Mouse (Mus musculus) G1E (cell line): ENCODE data around the gene Prkaca. TPM values are rescaled to one million over a fixed set of nuclear protein-coding genes. Genes with fewer than 3 reads are reported as not detected.

Experiments used
- ATAC-seq: 2 replicates; pipeline ENCODE4 v1.8.0; 2016; ENCODE audit warnings: mild to moderate bottlenecking; ENCODE audit not compliant: insufficient number of reproducible peaks, poor library complexity, low FRiP score, severe bottlenecking; ENCODE audit errors: extremely low read depth
- DNase-seq: peaks from one replicate; pipeline ENCODE4 v3.0.0; 2012; ENCODE audit warnings: low spot score
- H3K27me3 ChIP-seq: 2 replicates; pipeline ENCODE4 v1.6.1; 2012; ENCODE audit warnings: mild to moderate bottlenecking, low read length, inconsistent platforms; ENCODE audit not compliant: insufficient read depth
- H3K36me3 ChIP-seq: replicated peaks from 2 replicates; pipeline ENCODE3; 2012; ENCODE audit warnings: mild to moderate bottlenecking, inconsistent platforms
- H3K4me1 ChIP-seq: 2 replicates; pipeline ENCODE4 v1.6.1; 2012; ENCODE audit warnings: low read depth, low read length, inconsistent platforms, mixed read lengths; ENCODE audit not compliant: insufficient read depth
- H3K4me3 ChIP-seq: 2 replicates; pipeline ENCODE4 v1.5.1; 2012; ENCODE audit warnings: low read depth, mild to moderate bottlenecking, inconsistent platforms, low read length, moderate library complexity, mixed read lengths
- H3K9me3 ChIP-seq: replicated peaks from 2 replicates; pipeline ENCODE4 v1.6.1; 2012; ENCODE audit warnings: inconsistent platforms
- CTCF ChIP-seq: IDR thresholded peaks from 2 replicates; pipeline ENCODE4 v1.5.1; 2012; ENCODE audit warnings: low read depth, low read length, inconsistent platforms, mixed read lengths
- GATA1 ChIP-seq: IDR thresholded peaks from 2 replicates; pipeline ENCODE4 v1.6.1; 2012; ENCODE audit warnings: borderline replicate concordance, low read length, inconsistent platforms, mixed read lengths
- GATA2 ChIP-seq: IDR thresholded peaks from 2 replicates; pipeline ENCODE4 v1.6.1; 2012; ENCODE audit warnings: low read depth, low read length, inconsistent platforms, borderline replicate concordance
- POLR2AphosphoS5 ChIP-seq: IDR thresholded peaks from 2 replicates; pipeline ENCODE4 v1.6.1; 2012; ENCODE audit warnings: low read depth, low read length, inconsistent platforms; ENCODE audit not compliant: insufficient replicate concordance
- TAL1 ChIP-seq: conservative IDR thresholded peaks from 2 replicates; pipeline ENCODE4 v1.6.1; 2012; ENCODE audit warnings: low read depth, low read length, inconsistent platforms, mixed read lengths
- polyA plus RNA-seq: library from polyadenylated mRNA; stranded (reverse); fragments of >175 nt; gene quantifications from 2 replicates; pipeline ENCODE4 v1.2.3, GENCODE M21; 2012
- total RNA-seq, 2 experiments: library from RNA; stranded (forward) in 1 of 2; stranded (reverse) in 1 of 2; fragments of 200-1000 nt in 1 of 2; fragments of >200 nt in 1 of 2; fragmentation: Nextera tagmentation in 1 of 2; gene quantifications; 2 replicates each; pipeline ENCODE4 v1.2.3; 2014 to 2017

Gene Prkaca
- total and polyA plus RNA-seq, 3 experiments = 32.2 to 99.3 (median 46.9) TPM

DNA sequence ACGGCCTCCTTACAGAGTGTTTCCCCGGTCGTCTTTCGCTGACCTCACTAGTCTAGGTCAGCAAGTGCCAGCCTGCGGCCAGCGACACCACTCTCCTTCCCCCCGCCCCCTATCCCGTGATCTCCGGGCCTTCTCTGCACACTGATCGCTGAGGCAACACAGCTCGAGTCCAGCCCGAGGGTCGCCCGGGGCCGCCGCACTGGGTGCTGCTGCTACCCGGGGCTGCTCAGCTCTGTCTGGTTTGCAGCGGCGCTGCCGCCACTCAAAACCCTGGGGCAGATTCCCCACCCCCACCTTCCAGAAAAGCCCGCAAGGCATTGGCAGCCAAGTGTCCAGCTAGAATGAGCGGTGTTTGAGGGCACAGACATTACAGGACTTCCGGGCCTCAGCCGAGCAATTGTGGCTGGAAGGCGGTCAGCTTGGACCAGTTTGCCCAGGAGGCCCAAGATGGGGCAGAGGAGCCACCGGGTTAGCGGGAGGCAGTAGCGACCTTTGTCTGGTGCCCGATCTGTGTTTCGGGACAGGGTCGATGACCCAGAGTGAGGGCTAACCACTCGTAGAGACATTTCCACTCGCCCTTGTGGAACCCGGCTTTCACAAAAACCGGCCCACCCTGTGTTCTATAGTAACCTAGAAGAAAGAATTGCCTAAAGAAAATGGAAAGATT lies 39.8 kb downstream of the Prkaca start:
- no peak overlapping the region for H3K4me3 ChIP-seq
- H3K36me3 ChIP-seq = no peaks in the 10 kb centered on the region
- H3K9me3 ChIP-seq = peaks cover 27% of the 10 kb centered on the region
- H3K27me3 ChIP-seq = peaks cover 30% of the 10 kb centered on the region
- H3K4me1 ChIP-seq = no peaks in the 10 kb centered on the region
- TF ChIP-seq GATA2 (no peak), TAL1 (no peak), CTCF (no peak), GATA1 (no peak), POLR2AphosphoS5 (no peak)
- ATAC-seq (no peak), DNase-seq (no peak)

- Histone ChIP-seq H3K36me3 (no peaks in the 10 kb centered on the region), H3K4me1 (no peaks in the 10 kb centered on the region), H3K4me3 (no peak overlapping the region), H3K27me3 (peaks cover 23% of the 10 kb centered on the region), H3K9me3 (peaks cover 23% of the 10 kb centered on the region)
- TF ChIP-seq TAL1 = no peak
- no peak for DNase-seq
- no peak for ATAC-seq
Measured at GRCm38 (mm10) chr8:84015833-84016232, 43.0 kb downstream of the Prkaca start.

DNA sequence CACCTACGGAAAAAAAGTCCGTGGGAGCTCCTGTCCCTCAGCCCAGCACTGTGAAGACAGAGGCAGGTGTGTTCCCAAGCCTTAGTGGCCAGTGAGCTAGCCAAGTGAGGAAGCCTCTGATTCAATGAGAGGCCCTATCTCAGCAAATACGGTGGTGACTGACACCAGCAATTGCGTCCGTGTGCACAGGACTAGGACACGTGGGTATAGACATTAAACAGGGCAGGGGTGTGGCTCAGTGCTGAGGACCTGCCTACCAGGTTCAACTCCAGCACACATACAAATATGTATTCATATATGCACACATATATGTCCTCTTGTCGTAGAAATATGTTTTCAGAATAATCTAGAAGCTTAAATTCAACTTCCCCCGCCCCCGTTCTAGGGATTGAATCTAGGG lies 46.9 kb downstream of the Prkaca start:
- H3K4me3 ChIP-seq = no peak overlapping the region
- ATAC-seq (no peak), DNase-seq (no peak)
- no peaks in the 10 kb centered on the region for H3K36me3 ChIP-seq
- H3K27me3 ChIP-seq = peaks cover 23% of the 10 kb centered on the region
- H3K4me1 ChIP-seq = no peaks in the 10 kb centered on the region
- no peak for TF ChIP-seq TAL1
- TF ChIP-seq CTCF = no peak
- no peak for TF ChIP-seq GATA2
- no peak for TF ChIP-seq POLR2AphosphoS5
- no peak for TF ChIP-seq GATA1
- H3K9me3 ChIP-seq = no peaks in the 10 kb centered on the region

DNA sequence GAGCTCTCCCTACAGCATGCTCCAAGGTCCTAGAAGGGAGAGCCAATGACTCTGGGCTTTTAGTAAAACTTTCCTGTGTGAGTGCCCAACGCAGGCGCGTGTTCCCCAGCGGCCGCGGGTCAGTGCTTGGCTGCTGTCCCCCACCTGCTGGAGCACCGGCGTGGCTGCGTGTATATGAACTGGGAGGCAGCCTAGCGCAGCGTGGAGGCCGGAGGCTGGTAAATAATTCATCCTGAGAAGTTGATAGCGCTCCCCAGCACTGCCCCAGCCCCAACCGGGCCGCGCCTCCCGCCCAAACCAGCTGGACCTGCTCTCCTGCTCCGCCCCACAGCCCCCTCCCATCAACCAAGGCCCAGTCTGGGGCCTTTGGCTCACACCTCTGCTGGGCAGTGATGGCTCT lies 48.3 kb downstream of the Prkaca start, which contains the start of gene Palm3:
Gene Palm3, plus strand, starts transcription at position 376 of the 400 bp plus-strand sequence.
- peaks cover 5% of the 10 kb centered on the region for H3K4me1 ChIP-seq
- H3K27me3 ChIP-seq = peaks cover 24% of the 10 kb centered on the region
- DNase-seq (no peak), ATAC-seq (no peak)
- H3K36me3 ChIP-seq = no peaks in the 10 kb centered on the region
- no peaks in the 10 kb centered on the region for H3K9me3 ChIP-seq
- H3K4me3 ChIP-seq = no peak within 1 kb of the TSS
- no peak for TF ChIP-seq GATA1
- no peak for TF ChIP-seq CTCF
- TF ChIP-seq POLR2AphosphoS5 = no peak
- no peak for TF ChIP-seq TAL1
- TF ChIP-seq GATA2 = no peak

DNA sequence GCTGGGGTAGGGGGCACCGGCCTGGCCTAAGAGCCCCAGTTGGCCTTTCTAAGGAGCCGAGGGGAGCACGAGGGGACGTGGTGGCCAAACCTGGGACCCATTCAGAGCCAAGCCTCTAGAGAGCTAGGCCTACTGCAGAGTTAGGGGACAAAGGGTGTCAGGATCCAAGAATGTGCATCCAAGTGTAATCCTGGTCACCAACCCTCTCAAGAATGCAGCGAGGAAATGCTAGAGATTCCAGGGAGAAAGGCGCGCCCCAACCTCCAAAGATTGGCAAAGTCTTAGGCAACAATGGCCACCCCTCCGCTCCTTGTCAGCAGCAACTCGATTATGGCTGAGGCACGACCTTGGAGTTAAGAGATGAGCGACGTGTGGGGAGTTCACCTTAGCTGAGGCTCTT lies 48.8 kb downstream of the Prkaca start:
- Histone ChIP-seq H3K36me3 (no peaks in the 10 kb centered on the region), H3K9me3 (no peaks in the 10 kb centered on the region), H3K4me3 (no peak overlapping the region), H3K4me1 (peaks cover 7% of the 10 kb centered on the region), H3K27me3 (peaks cover 29% of the 10 kb centered on the region)
- ATAC-seq (no peak), DNase-seq (no peak)
- TF ChIP-seq TAL1 (no peak), GATA2 (no peak), GATA1 (no peak), POLR2AphosphoS5 (no peak), CTCF (no peak)

DNA sequence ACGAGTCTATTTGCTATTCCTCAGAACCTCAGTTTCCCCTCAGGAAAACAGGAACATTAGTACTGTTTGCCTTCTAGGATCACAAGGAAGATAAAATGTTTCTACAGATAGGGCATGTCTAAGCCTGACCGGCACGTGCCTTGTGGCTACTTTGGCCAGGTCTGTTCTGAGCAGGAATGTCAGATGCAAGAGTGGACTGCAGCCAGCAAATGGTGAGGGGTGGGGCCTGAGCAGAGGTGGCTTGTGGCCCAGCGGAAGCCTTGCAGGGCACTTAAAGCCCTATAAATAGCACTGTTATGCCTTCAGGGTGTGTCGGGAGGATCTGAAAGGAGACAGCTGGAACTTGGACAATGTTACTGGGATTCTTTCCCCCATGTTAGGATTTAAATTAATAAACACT lies 50.3 kb downstream of the Prkaca start:
- Histone ChIP-seq H3K27me3 (peaks cover 34% of the 10 kb centered on the region), H3K4me3 (no peak overlapping the region), H3K4me1 (peaks cover 7% of the 10 kb centered on the region), H3K36me3 (no peaks in the 10 kb centered on the region), H3K9me3 (no peaks in the 10 kb centered on the region)
- no peak for TF ChIP-seq TAL1
- TF ChIP-seq GATA1 = no peak
- TF ChIP-seq CTCF = no peak
- no peak for TF ChIP-seq POLR2AphosphoS5
- TF ChIP-seq GATA2 = no peak
- no peak for DNase-seq
- ATAC-seq = no peak

- Histone ChIP-seq H3K4me1 (peaks cover 7% of the 10 kb centered on the region), H3K27me3 (peaks cover 39% of the 10 kb centered on the region), H3K36me3 (no peaks in the 10 kb centered on the region), H3K9me3 (no peaks in the 10 kb centered on the region), H3K4me3 (no peak overlapping the region)
- TF ChIP-seq GATA2 (no peak), POLR2AphosphoS5 (no peak), TAL1 (no peak)
- no peak for ATAC-seq
- DNase-seq = no peak
Measured at GRCm38 (mm10) chr8:84023631-84024030, 50.8 kb downstream of the Prkaca start.
